Mouse (Mus musculus): ENCODE results near the gene Plxna2.

GRCm38 (mm10) chr1:194768799-194769198 lies 150.8 kb downstream of the Plxna2 start:
- no peak for TF ChIP-seq CTCF (IDR thresholded peaks at IDR 0.05; ENCODE audit: extremely low read depth, insufficient read length, insufficient replicate concordance, low read depth, low read length)
- TF ChIP-seq POLR2A (IDR thresholded peaks at IDR 0.05; ENCODE audit: low read depth, low read length): no peak

Data from small intestine, adult 2 months (tissue).